Mouse (Mus musculus) ES-Bruce4 (cell line): ENCODE data around the gene Zfp663.

Source experiments
- CTCF ChIP-seq: IDR thresholded peaks from one replicate; pipeline ENCODE4 v1.8.1; 2011; ENCODE audit warnings: low read depth, low read length
- EP300 ChIP-seq: IDR thresholded peaks from 2 replicates; pipeline ENCODE4 v1.6.1; 2011; ENCODE audit warnings: low read depth, low read length; ENCODE audit not compliant: insufficient read depth

GRCm38 (mm10) chr2:165398164-165398785 lies 29.7 kb upstream of the Zfp663 start:
- TF ChIP-seq CTCF, result no peak
- TF ChIP-seq EP300, result no peak
